Mouse (Mus musculus) megakaryocyte-erythroid progenitor cell, adult 5-6 weeks (primary cell): ENCODE measurements around the gene Slc26a9. TPM values are rescaled to one million over a fixed set of nuclear protein-coding genes. Genes with fewer than 3 reads are reported as not detected.
"Not testable (repeated sequence)": the region's sequence is repeated elsewhere in the genome, so short reads cannot be mapped to it uniquely, and the experiment has no call there.

Source experiments
- ATAC-seq: replicated peaks from 2 replicates; pipeline ENCODE4 v1.8.0; 2016; ENCODE audit warnings: mild to moderate bottlenecking, inconsistent platforms; ENCODE audit not compliant: severe bottlenecking, poor library complexity, low FRiP score, low TSS enrichment
- total RNA-seq, 2 experiments: library from RNA; stranded (forward) in 1 of 2; stranded (reverse) in 1 of 2; fragments of 200-1000, 215-1000 nt in 1 of 2; fragments of >200 nt in 1 of 2; fragmentation: Nextera tagmentation in 1 of 2; gene quantifications; 2 replicates each; pipeline ENCODE4 v1.2.3; 2014 to 2017

The Slc26a9 gene
- total RNA-seq, 2 experiments from 2014 or later = not detected

GRCm38 (mm10) chr1:131813731-131814130, 69.9 kb downstream of the Slc26a9 start:
- ATAC-seq = no peak

- ATAC-seq = no peak
These were observed 70.4 kb downstream of the Slc26a9 start for GRCm38 (mm10) chr1:131814191-131814590.

- no peak for ATAC-seq
These were observed 73.1 kb downstream of the Slc26a9 start for GRCm38 (mm10) chr1:131816886-131817285.

GRCm38 (mm10) chr1:131820353-131820752, 76.5 kb downstream of the Slc26a9 start:
- not testable (repeated sequence) for ATAC-seq

GRCm38 (mm10) chr1:131820887-131821328, 77.1 kb downstream of the Slc26a9 start:
- ATAC-seq = no peak

Other genes starting within 250 kb of the Slc26a9 start
- 17.4 and 22.6 TPM in 2 replicates for gene Srgap2, start 216.7 kb upstream of the Slc26a9 start, total RNA-seq (2014; fragmentation: Nextera tagmentation)
- gene Srgap2, start 216.7 kb upstream of the Slc26a9 start, total RNA-seq (2017) = 7.1 and 7.8 TPM in 2 replicates
- gene Fam72a, start 216.1 kb upstream of the Slc26a9 start, total RNA-seq (2014; fragmentation: Nextera tagmentation) = 2.6 and 4.1 TPM in 2 replicates
- gene Fam72a, start 216.1 kb upstream of the Slc26a9 start, total RNA-seq (2017) = 2.8 and 6.1 TPM in 2 replicates
- gene Avpr1b, start 144.8 kb upstream of the Slc26a9 start, total RNA-seq (2014; fragmentation: Nextera tagmentation) = not detected in 2 replicates
- gene Avpr1b, start 144.8 kb upstream of the Slc26a9 start, total RNA-seq (2017) = not detected in 2 replicates
- gene Ctse, start 105.7 kb upstream of the Slc26a9 start, total RNA-seq (2014; fragmentation: Nextera tagmentation) = 337 and 406 TPM in 2 replicates
- 141 and 329 TPM in 2 replicates for gene Ctse, start 105.7 kb upstream of the Slc26a9 start, total RNA-seq (2017)
- not detected in 2 replicates for gene Rab7b, start 55.3 kb upstream of the Slc26a9 start, total RNA-seq (2014; fragmentation: Nextera tagmentation)
- 1.3 and 1.5 TPM in 2 replicates for gene Rab7b, start 55.3 kb upstream of the Slc26a9 start, total RNA-seq (2017)
- 0.20 TPM in 1 of 2 replicates, not detected in the other for gene Pm20d1, start 53.4 kb downstream of the Slc26a9 start, total RNA-seq (2014; fragmentation: Nextera tagmentation)
- not detected in 2 replicates for gene Pm20d1, start 53.4 kb downstream of the Slc26a9 start, total RNA-seq (2017)
- 4.1 and 5.2 TPM in 2 replicates for gene Slc41a1, start 83.5 kb downstream of the Slc26a9 start, total RNA-seq (2014; fragmentation: Nextera tagmentation)
- gene Slc41a1, start 83.5 kb downstream of the Slc26a9 start, total RNA-seq (2017) = 6.1 and 8.2 TPM in 2 replicates
- 7.9 and 18.1 TPM in 2 replicates for gene Rab29, start 123.2 kb downstream of the Slc26a9 start, total RNA-seq (2014; fragmentation: Nextera tagmentation)
- 10.1 and 10.9 TPM in 2 replicates for gene Rab29, start 123.2 kb downstream of the Slc26a9 start, total RNA-seq (2017)
- gene Nucks1, start 166.5 kb downstream of the Slc26a9 start, total RNA-seq (2014; fragmentation: Nextera tagmentation) = 155 and 223 TPM in 2 replicates
- 308 and 361 TPM in 2 replicates for gene Nucks1, start 166.5 kb downstream of the Slc26a9 start, total RNA-seq (2017)
- 19.5 and 39.2 TPM in 2 replicates for gene Slc45a3, start 218.9 kb downstream of the Slc26a9 start, total RNA-seq (2014; fragmentation: Nextera tagmentation)
- 12.0 and 14.8 TPM in 2 replicates for gene Slc45a3, start 218.9 kb downstream of the Slc26a9 start, total RNA-seq (2017)